Mouse (Mus musculus): ENCODE results near the gene Avpr1b.

Gene Avpr1b

DNA sequence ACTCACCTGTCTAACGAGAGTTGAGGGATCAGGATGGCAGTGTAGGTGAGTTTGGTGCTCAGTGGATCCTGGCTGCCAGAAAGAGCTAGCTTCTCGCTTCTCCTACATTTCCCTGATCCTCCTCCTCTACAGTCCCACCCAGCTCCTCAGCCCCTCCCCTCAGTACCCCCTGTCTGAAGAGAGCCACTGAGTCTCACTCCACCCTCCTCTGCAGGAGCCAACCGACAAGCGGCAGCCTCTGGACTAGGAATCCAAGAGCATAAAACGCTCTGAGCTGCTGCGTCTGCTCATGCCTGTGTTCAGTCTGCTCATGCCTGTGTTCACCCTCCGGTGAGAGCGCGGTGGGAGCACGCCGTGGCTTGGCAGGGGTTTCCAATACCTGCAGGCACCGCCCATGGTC lies at the start of gene Avpr1b:
Gene Avpr1b, plus strand, starts transcription at position 335 of the 400 bp plus-strand sequence.
- DNase-seq (ENCODE audit: low read depth, low spot score) = peak; percentile 55

DNA sequence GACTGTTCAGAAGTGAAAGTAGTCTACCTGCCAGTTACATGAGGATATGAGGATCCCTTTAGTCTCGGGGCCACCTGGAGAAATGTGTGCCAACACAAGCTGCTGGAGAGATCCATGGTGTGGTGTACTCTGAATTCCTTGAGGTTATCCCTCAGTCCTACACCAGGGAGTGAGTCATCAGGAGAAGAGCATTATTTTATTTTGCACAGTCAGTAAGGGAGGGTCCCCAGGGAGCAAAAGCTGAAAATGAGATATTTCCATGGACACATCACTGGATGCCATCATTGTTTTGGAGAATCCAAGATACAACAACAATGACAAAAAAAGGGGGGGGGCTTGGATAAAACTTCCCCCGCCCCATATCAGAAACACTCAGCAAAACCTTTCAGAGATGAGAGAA lies 47.1 kb upstream of the Avpr1b start:
- DNase-seq (ENCODE audit: low read depth, low spot score) = no peak

DNA sequence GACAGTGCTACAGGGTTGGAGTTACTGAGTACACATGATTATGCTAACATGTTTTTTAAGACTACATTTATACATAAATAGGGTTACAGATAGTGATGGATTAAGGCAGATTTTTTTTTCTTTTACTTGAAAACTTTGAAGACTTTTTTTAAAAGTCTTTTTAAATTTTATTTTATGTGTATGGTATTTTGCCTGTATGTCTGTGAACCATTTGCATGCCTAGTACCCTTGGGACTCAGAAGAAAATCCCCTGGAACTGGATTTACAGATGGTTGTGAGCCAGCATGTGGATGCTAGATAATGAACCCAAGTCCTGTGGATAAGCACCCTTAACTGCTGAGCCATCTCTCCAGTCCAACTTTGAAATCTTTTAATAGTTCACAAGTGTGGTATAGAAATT lies 45.6 kb upstream of the Avpr1b start:
- DNase-seq (ENCODE audit: low read depth, low spot score) = no peak

DNA sequence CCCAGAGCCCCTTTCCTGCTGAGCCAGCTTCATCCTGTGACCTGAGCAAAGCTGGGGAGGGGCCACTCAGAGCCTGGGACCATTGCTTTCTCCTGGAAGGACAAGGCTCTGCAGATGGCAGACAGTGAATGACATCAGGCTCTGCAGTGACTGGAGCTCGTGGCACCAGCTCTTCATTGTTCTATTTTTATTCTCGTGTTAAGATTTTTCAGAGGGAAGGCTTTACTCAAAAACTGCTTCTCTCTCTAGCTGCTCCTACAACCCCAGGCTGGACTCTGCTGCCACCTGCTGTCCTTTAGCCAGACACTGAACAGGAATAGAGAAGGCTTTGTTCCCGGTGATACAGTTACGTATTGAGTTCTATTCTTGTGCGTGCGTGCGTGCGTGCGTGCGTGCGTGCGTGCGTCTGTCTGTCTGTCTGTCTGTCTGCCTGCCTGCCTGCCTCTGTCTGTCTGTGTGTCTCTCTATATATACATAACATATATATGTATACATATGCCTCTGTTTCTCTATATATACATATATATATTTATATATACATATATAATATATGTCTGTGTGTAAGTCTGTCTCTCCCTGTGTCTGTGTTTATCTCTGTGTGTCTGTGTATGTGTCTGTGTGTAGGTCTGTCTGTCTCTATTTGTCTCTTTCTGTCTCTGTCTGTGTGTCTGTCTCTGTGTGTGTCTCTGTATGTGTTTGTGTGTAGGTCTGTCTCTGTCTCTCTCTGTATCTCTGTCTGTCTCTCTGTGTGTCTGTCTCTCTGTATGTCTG lies 43.8 kb upstream of the Avpr1b start:
- peak; percentile 92 for DNase-seq (ENCODE audit: low read depth, low spot score)

DNA sequence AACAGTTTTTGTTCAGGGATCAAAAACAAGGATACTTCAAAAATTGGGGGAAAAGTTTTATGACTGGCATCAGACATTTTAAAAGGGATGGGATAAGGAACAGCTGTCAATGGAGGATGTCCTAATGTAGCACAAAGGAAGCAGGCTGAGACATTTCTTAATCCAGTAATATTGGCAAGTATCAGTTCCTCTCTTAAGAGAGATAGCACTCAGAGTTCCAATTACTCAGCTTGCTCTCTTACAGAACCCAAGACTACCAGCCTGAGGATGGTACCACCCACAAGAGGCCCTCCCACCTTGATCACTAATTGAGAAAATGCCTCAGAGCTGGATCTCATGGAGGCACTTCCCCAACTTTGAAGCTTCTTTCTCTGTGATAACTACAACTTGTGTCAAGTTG lies 38.5 kb upstream of the Avpr1b start:
- no peak for DNase-seq (ENCODE audit: low read depth, low spot score)

DNA sequence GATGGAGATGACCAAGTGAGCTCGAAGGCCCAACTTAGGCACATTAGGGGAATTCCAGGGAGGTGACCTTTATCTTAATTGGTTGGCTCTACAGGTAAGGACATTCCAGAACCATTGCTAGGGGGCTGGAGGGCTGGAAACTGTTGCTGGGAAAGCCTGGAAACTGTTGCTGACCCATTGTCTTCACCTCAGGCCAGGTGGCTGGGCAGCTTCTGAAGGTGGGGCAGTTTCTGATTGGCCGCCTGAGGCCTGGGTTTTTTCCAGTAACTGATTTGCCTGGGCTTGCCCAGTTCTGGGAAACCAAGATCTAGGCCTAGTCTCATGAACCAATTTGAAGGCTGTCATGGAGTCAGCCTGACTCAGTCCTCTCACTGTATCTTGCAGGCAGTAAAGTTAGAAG lies 37.0 kb upstream of the Avpr1b start:
- peak; percentile 69 for DNase-seq (ENCODE audit: low read depth, low spot score)

DNA sequence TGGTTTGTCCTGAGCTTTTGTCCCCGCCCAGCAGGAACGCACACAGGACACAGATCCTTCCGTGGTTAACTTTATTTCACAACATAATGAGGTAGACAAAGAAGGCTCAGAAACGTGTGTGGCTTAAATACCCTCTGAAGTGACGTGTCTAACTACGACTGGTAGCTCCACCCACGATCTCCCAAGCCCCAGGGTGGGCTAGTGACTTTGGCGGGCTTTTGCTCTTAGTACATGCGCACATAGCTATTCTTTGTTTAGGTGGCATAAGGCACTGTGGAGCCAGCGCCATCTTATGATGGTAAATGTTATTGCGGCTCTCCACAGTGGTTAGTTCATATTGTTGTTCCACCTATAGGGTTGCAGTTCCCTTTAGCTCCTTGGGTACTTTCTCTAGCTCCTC lies 33.0 kb upstream of the Avpr1b start:
- peak; percentile 91 for DNase-seq (ENCODE audit: low read depth, low spot score)

DNA sequence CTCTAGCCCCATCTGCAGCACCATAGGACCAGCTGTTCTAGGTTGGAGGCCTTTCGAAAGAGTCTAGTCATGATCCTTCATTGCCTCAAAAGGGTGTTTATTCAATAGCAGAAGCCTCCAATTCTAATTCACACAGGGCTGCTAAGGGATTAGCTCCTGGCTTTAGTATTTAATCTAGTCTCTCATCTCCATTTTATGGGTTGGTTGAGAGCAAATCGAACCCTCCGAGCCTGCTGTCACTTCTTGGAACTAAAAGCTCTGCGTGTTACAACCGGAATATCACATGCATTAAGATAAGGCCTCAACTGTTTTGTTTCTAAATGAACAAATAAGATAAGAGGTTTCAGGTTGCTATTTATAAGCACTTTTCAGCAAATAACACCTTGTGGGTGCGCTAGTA lies 29.3 kb upstream of the Avpr1b start:
- DNase-seq (ENCODE audit: low read depth, low spot score) = no peak

DNA sequence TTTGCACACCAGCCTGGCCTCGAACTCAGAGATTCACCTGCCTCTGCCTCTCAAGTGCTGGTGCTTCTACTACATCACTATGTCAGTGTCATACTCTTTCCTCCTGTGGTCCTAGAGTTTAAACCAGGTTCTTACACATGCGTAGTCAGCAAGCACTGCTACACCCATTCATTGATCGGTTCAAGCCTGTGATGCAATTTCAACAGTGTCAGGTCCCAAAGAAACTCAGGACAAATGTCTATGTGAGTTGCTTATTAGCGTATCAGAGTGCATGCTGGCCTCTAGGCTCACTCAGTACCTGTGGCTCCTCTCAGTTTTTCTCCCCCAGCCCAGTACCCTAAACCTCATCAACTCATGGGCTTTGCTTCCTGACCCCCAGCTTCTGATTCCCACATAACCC lies 28.6 kb upstream of the Avpr1b start:
- DNase-seq (ENCODE audit: low read depth, low spot score) = no peak

DNA sequence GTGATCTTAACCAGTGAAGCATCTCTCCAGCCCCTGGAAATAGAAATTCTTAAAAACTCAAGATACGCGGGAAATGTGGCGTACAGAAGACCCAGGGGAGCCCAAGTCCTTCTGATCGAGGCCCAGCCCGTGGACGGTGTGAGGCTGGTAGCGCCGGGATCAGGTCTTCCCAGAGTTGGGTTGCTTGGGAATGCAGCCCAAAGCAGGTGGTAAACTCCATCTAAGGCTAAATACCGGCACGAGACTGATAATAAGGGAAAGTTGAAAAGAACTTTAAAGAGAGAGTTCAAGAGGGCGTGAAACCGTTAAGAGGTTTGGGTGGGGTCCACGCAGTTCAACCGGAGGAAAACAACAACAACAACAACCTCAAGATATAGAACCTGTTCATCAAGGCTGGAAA lies 25.3 kb upstream of the Avpr1b start:
- DNase-seq (ENCODE audit: low read depth, low spot score) = peak; percentile 30

DNA sequence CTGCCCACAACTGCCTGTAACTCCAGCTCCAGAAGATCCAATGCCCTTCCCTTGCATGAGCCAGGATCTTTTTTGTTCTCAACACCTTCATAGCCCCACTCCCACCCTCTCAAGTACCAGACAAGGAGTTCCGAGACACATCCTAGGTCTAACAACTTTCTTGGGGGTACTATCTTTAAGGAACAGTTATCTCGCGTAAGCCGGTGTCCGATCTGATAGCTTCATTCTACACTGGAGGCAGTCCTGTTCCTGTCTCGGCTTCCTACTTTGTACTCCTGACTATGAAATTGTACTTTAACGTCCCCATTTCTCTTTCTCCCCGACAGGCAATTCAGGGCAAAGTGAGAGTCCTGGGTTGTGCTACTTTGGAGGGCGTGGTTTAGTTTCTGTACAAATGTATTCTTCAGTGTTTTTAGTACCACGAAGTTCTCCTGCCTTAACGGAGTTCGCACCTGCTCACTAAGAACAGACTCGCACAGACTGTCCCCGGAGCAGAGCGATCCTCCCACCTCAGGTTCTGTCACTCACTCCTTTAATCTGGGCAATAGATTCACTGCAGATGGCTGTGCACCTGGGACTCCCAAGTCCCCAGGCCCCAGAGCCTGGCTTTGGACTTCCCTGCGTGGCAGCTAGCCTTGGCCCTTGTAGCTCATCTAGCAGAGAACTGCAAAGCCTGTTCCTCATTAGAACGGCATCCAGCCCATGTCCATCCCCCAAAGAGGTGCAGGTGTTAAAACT lies 19.9 kb upstream of the Avpr1b start:
- DNase-seq (ENCODE audit: low read depth, low spot score) = no peak

DNA sequence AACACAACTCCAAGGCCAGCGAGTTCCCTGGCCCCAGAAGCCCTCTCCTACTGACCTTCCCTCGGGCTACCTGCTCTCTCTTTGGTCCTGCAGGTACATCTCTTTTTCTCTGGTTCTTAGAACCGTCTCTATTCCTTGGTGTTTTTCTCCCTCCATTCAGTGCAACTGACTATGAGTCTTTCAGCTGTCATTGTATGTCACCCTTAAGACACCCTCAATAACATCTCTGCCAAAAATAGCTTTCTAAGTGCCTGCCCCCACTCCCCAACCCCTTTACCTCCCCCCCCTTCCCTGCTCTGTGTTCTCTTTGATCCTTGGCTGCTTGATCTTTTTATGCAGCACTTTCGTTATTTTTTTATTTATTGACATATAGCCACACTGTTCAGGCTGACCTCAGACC lies 18.6 kb upstream of the Avpr1b start:
- no peak for DNase-seq (ENCODE audit: low read depth, low spot score)

DNA sequence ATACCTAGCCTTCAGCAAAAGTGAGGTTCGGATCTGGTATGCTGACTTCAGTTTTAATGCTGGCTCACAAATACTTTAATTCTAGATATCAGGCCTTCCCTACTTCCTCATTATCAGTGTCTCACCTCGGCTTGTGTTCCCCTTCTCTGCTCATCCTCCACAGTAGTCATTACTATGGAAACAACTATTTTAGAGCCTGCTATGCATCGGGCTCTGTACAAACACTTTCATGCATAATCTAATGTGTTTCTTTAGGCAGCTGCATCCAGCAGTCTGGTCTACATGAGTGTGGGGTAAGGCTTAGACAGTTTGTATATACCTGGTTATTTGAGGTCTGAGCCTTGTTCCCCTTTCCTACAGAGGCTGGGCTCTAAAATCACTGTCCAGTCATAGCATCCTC lies 15.4 kb upstream of the Avpr1b start:
- no peak for DNase-seq (ENCODE audit: low read depth, low spot score)

DNA sequence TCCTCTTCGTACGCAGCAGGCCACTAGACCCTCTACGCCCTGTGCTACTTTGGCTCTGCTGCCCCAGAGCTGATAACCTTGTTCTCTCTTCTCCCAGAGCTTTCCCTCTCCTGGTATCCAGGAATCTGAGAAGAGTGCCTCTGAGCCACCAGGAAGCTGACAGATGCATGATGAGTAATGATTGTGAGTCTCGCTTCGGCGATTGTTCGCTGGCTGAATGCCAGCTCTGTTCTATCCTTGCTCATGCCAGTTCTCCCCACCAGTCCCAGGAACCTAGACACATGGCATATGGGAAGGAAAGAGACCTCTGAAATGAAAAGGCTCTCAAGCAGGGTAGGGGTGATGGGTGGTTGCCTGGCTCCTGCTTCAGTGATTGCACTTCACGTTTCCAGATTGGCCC lies 12.2 kb upstream of the Avpr1b start:
- DNase-seq (ENCODE audit: low read depth, low spot score) = no peak

DNA sequence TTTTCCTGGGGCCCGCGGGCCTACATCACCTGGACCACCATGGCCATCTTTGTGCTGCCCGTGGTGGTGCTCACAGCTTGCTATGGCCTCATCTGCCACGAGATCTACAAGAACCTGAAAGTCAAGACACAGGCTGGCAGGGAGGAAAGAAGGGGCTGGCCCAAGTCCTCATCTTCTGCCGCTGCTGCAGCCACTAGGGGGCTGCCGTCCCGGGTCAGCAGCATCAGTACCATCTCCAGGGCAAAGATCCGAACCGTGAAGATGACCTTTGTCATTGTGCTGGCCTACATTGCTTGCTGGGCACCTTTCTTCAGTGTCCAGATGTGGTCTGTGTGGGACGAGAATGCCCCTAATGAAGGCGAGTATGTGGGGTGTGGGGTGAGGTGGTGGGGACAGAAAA lies 1.3 kb downstream of the Avpr1b start:
- peak; percentile 35 for DNase-seq (ENCODE audit: low read depth, low spot score)

DNA sequence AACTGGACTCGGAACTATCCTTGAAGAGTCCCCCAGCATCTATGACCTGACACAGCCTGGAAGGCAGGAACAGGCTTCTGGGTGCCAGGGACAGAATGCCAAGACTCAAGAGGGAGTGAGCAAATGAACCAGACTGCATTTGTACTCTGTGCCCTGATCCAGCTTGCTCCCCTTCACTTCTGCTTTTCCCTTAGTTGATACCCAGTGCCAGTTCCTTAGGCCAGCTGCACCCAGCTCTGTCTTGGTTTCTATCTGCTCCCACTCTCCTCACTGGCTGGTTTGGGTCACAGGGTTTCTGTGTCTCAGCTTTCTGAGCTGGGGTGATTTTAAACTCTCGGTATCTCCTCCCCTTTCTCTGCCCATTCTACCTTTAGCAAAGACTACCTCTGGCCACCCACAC lies 7.7 kb downstream of the Avpr1b start:
- no peak for DNase-seq (ENCODE audit: low read depth, low spot score)

DNA sequence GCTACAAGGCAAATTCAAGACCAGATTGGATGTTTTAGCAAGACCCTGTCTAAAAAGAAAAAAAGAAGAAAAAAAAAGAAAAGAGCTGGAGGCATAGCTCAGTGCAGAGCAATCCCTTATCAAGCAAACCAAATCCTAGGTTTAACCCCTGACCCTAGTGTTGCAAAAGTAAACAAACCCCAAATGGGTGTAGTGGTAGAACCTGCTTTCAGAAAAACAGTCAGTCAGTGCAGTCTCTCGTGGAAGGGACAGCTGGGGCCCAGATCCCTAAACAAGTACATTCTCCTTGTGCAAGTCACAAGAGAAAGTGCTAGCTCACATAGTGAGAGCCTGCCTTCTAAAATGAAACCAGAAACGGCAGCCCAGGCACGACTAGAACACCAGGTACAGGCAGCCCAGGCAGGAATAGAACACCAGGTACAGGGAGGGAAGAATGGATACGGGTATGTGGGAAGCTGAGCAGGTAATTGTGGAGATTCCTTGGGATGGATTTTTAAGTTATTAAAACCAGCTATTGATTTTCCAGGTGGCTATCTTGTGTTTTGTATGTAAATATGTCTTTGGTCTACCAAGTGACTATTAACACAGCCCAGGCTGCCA lies 13.6 kb downstream of the Avpr1b start:
- DNase-seq (ENCODE audit: low read depth, low spot score) = no peak

DNA sequence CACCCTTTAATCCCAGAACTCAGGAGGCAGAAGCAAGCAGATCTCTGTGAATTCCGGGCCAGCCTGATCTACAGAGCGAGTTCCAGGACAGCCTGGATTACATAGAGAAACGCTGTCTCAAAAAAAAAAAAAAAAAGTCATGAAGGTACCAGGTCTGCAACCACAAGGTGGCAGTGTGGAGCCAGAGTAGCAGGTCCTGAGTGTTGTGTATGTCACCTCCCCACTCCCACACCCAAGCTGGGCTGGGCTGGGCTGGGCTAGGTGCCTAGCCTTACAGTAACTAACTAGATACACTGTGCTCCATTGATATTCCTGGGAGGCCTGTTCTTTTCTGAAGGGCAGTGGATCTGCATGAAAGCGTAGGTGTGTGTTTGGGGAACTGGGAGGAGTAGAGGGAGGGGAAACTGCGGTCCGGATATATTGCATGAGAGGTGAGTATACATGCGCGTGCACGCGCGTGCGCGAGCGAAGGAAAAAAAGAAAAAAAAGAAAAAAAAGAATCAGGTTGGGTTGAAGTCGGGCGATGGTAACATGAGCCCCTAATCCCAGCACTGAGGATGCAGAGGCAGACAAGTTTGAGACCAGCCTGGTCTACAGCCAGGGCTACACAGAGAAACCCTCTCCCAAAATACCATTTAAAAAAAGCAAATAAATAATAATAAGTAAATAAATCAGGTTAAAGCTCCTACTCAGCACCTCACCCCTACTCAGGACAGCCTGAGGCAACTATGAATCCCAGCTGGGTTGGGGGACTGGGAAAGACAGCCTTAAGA lies 14.5 kb downstream of the Avpr1b start:
- peak; percentile 96 for DNase-seq (ENCODE audit: low read depth, low spot score)

DNA sequence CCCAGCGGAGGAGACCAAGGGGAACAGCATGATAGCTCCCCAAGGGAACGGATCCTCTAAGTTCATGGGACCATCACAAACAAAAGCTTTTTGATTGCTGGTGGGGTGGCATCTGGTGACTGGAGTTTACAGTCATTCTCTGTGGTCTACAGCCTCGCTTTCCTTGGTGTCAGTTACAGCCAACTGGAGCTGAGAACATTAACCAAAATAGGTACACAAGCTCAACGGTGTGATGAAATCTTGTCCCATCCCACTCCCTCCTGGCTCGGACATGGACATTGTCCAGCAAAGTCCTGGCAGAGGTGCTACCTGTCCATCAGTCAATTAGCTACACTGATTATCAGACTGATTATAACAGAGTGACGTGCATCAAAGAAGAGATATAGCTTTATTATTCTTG lies 15.6 kb downstream of the Avpr1b start:
- no peak for DNase-seq (ENCODE audit: low read depth, low spot score)

DNA sequence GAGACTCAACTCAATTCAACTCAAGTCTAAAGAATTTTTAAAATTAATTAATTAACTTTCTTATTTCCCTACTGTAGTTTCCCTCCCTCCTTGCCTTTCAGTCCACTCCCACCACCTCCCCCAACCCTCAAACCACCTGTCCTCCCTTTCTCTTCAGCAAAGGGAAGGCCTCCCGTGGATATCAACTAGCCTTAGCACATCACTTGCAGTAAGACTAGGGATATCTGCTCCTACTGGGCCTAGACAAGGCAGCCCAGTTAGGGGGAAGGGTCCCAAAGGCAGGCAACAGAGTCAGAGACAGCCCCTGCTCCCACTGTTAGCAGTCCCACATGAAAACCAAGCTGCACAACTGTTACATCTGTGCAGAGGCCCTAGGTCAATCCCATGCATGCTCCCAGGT lies 17.1 kb downstream of the Avpr1b start:
- no peak for DNase-seq (ENCODE audit: low read depth, low spot score)

DNA sequence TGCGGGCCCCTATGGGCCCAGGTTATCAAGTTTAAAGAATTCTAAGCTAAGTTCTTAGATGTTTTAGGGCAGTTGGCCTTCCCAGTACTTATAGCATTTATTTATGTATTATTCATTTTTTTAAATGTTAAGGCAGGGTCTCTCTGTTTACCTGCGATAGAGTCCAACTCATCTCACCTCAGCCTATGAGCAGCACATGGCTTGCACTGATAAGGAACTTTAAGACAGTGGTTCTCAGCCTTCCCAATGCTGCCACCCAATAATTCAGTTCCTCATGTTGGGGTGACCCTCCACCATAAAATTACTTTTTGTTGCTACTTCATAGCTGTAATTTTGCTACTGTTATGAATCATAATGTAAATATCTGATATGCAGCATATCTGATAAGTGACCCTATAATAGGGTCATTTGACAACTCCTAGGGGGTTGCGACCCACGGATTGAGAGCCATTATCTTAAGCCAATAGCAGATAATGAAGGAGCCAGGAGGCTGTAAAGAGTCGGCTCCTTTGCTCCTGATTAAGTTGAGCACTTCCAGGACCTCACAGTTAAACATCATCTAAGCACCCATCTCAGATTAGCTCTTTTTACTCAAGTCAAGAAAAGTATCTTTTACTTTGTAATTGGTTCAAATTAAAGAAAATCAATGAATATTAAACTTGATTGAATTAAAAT lies 17.6 kb downstream of the Avpr1b start:
- no peak for DNase-seq (ENCODE audit: low read depth, low spot score)

DNA sequence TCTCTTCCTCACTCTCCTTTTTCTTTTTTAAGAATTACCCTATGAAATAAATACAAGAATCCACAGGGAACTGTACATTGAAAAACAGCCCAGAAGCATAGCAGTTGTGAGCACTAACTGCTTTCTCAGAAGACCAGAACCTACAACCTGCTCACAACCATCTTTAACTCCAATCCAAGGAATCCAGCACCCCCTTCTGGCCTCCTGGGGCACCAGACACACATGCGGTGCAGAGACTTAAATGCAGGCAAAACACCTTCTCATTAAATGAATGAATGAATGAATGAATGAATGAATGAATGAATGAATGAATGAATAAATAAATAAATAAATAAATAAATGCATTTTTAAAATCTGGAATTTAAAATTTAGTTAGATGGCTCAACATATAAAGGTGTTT lies 19.5 kb downstream of the Avpr1b start:
- peak; percentile 31 for DNase-seq (ENCODE audit: low read depth, low spot score)
